Mouse (Mus musculus) hindbrain, embryonic 16.5 days (tissue): Measurements from ENCODE around the gene Ckap2. TPM values are rescaled to one million over a fixed set of nuclear protein-coding genes. Genes with fewer than 3 reads are reported as not detected.

ENCODE experiments used
- ATAC-seq: fragments of 200-750 bp; cut with Nextera tagmentation; 2 replicates; pipeline ENCODE4 v1.8.0; 2017; ENCODE audit warnings: moderate TSS enrichment, moderate library complexity
- H3K27ac ChIP-seq: fragments of 300-500 bp; sonication (generic); 2 replicates; pipeline ENCODE4 v1.5.1; 2014; ENCODE audit warnings: low read depth, mild to moderate bottlenecking, control low read depth, low read length, moderate library complexity
- H3K27me3 ChIP-seq: fragments of 300-500 bp; sonication (generic); replicated peaks from 2 replicates; pipeline ENCODE4 v1.6.1; 2014; ENCODE audit warnings: low read length; ENCODE audit not compliant: control insufficient read depth, insufficient read depth
- H3K36me3 ChIP-seq: fragments of 300-500 bp; sonication (generic); 2 replicates; pipeline ENCODE4 v1.6.1; 2014; ENCODE audit warnings: mild to moderate bottlenecking, low read length, moderate library complexity, mixed read lengths; ENCODE audit not compliant: control insufficient read depth, insufficient read depth
- H3K4me1 ChIP-seq: fragments of 300-500 bp; sonication (generic); 2 replicates; pipeline ENCODE4 v1.6.1; 2014; ENCODE audit warnings: low read depth, low read length; ENCODE audit not compliant: control insufficient read depth, insufficient read depth
- H3K4me2 ChIP-seq: fragments of 300-500 bp; sonication (generic); 2 replicates; pipeline ENCODE4 v1.6.1; 2014; ENCODE audit warnings: mild to moderate bottlenecking, low read length, control low read depth, moderate library complexity
- H3K4me3 ChIP-seq: fragments of 300-500 bp; sonication (generic); 2 replicates; pipeline ENCODE4 v1.5.1; 2014; ENCODE audit warnings: mild to moderate bottlenecking, low read length, control low read depth, moderate library complexity
- H3K9ac ChIP-seq: fragments of 300-500 bp; sonication (generic); 2 replicates; pipeline ENCODE4 v1.6.1; 2014; ENCODE audit warnings: low read depth, mild to moderate bottlenecking, control low read depth, low read length, moderate library complexity
- H3K9me3 ChIP-seq: fragments of 300-500 bp; sonication (generic); 2 replicates; pipeline ENCODE4 v1.6.1; 2014; ENCODE audit warnings: mild to moderate bottlenecking, low read length, moderate library complexity; ENCODE audit not compliant: control insufficient read depth
- WGBS: fragments of 180-500 bp; shearing (Covaris S2); extraction: QIAGEN DNeasy Blood & Tissue Kit; methylation state at CpG from one replicate; pipeline ENCODE4 v1.1.7; 2014; 5-methylcytosine and 5-hydroxymethylcytosine counted together
- polyA plus RNA-seq: library from polyadenylated mRNA; unstranded; fragments of >200 nt; fragmentation: Nextera tagmentation; extraction: Ambion mirVana; gene quantifications from 2 replicates; pipeline ENCODE4 v1.2.1, GENCODE M21; 2015

Ckap2 gene
- 12.8 and 15.5 TPM in 2 replicates for polyA plus RNA-seq

DNA sequence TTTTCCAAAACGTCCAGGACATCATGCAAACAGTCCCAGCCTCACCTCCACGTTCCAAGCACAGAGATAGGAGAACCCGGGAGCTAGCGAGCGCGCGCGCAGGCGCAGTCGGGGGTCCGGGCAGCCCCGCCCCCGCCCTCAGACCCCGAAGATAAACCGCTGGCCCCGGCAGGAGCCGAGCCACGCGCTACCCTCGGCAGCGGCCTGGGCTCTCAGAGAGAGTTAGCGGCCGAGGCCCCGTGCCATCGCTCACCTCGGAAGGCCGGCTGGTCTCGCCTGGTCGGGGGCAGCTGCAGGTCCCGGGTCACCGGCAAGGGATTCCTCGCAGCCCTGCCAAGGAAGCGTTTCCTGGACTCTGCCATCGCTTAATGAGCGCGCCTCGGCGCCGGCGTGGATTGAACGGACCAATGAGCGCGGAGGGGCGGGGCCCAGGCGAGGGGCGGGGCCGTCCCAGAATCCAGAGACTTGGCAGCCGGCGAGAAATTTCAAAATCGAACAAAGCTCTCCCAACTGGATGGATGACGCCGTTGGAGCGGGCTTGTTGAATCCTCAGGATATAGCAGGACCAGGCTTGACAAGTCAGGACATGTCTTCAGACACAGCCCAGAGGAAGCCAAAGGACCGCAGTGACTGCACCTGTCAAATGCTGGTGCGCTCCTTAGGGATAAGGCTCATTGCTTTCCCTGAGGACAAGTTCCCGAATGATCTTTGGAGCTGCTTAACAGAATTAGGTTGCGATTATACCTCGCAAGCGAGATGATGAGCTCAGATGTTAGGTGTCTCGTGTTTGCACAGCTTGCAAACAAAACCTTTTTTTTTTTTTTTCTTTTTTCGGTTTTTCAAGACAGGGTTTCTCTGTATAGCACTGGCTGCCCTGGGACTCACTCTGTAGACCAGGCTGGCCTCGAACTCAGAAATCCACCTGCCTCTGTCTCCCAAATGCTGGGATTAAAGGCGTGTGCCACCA lies at the start of gene Ckap2:
Gene Ckap2 (minus strand): TSS at position 389 of the 967 bp plus-strand sequence.
- H3K9ac ChIP-seq: peak within 1 kb of the TSS; percentile 82
- H3K9me3 ChIP-seq: no peaks in the 10 kb centered on the region
- H3K36me3 ChIP-seq: no peaks in the 10 kb centered on the region
- H3K4me1 ChIP-seq: peaks cover 5% of the 10 kb centered on the region
- peak within 1 kb of the TSS; percentile 90 for H3K4me3 ChIP-seq
- peak within 1 kb of the TSS; percentile 62 for H3K4me2 ChIP-seq
- WGBS: 3% methylated on average over 60 of the region's 63 CpGs
- H3K27ac ChIP-seq: peak within 1 kb of the TSS; percentile 84
- H3K27me3 ChIP-seq: no peaks in the 10 kb centered on the region
- peak; percentile 99 for ATAC-seq

- Histone ChIP-seq H3K27me3 (peaks cover 4% of the 10 kb centered on the region), H3K9ac (no peak overlapping the region), H3K4me1 (no peaks in the 10 kb centered on the region), H3K9me3 (no peaks in the 10 kb centered on the region), H3K4me3 (no peak overlapping the region; the same call in 1 of the 2 replicates), H3K36me3 (no peaks in the 10 kb centered on the region), H3K27ac (no peak overlapping the region), H3K4me2 (no peak overlapping the region)
- WGBS: 34% methylated on average over 7 of the region's 7 CpGs
- no peak for ATAC-seq
These were observed 43.0 kb upstream of the Ckap2 start for GRCm38 (mm10) chr8:22228621-22229020.

- H3K9ac ChIP-seq: peak within 1 kb of the TSS; percentile 62
- H3K36me3 ChIP-seq: no peaks in the 10 kb centered on the region
- peaks cover 4% of the 10 kb centered on the region for H3K27me3 ChIP-seq
- H3K27ac ChIP-seq: no peak within 1 kb of the TSS
- H3K4me3 ChIP-seq: peak within 1 kb of the TSS; percentile 54
- H3K4me2 ChIP-seq: peak within 1 kb of the TSS; percentile 96
- under 1% methylated on average over 33 of the region's 39 CpGs for WGBS
- no peaks in the 10 kb centered on the region for H3K4me1 ChIP-seq
- no peaks in the 10 kb centered on the region for H3K9me3 ChIP-seq
- peak; percentile 77 for ATAC-seq
These were observed 41.6 kb upstream of the Ckap2 start, which contains the start of gene Thsd1 for GRCm38 (mm10) chr8:22227061-22227877. Gene Thsd1 (plus strand): TSS chr8:22227313.

DNA sequence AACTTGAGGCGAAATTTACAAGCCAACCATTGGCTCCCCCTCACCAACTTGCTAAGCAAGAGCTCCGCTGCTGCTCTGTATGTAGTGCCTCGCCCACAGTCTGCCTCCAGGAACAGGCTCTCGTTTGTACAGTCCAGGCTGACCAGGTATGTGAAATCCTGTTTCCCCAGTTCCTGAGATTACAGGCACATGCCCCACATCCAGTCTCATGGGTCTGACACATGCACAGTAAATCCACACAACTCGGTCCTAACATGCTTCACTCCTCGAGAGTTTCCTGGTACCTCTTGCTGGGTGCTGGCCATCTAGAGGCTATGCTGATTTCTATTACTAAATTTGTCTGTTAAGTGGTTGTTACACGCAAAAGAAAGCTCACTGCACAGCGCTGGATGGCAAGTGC lies 40.7 kb upstream of the Ckap2 start:
- Histone ChIP-seq H3K27me3 (peaks cover 4% of the 10 kb centered on the region), H3K27ac (no peak overlapping the region), H3K4me2 (no peak overlapping the region)

DNA sequence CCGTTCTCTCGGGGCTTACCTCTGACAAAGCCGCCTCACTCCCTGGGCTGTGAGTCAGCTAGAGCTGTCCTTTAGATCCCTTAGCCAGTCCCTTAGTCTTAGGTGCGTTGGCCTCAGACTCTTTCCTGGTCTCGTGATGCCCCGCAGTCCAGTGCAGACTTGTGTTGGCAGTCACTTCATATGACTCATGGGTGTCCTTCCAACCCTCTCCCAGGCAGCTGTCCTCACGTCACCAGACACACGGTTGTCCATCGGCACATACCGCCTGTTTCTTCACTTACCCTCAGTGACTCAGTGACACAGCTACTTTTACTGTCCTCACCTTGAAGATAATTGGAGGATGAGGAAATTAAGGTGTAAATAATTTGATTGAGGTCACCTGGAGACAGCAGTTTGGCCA lies 29.2 kb upstream of the Ckap2 start:
- ATAC-seq: no peak
- H3K27ac ChIP-seq: no peak overlapping the region
- H3K4me1 ChIP-seq: no peaks in the 10 kb centered on the region
- no peak overlapping the region for H3K4me2 ChIP-seq
- H3K4me3 ChIP-seq: no peak overlapping the region
- WGBS: 96% methylated on average over 10 of the region's 10 CpGs
- no peak overlapping the region for H3K9ac ChIP-seq
- H3K27me3 ChIP-seq: no peaks in the 10 kb centered on the region
- H3K9me3 ChIP-seq: no peaks in the 10 kb centered on the region
- peaks cover 57% of the 10 kb centered on the region for H3K36me3 ChIP-seq

More for the DNA sequence above, 40.7 kb upstream of the Ckap2 start:
- Histone ChIP-seq H3K4me1 (no peaks in the 10 kb centered on the region), H3K9me3 (no peaks in the 10 kb centered on the region), H3K4me3 (no peak overlapping the region), H3K36me3 (no peaks in the 10 kb centered on the region), H3K9ac (no peak overlapping the region)
- WGBS: 71% methylated on average over 8 of the region's 8 CpGs
- ATAC-seq: no peak

GRCm38 (mm10) chr8:22209012-22209411 lies 23.4 kb upstream of the Ckap2 start:
- no peaks in the 10 kb centered on the region for H3K9me3 ChIP-seq
- WGBS: 73% methylated on average over 5 of the region's 5 CpGs
- H3K27me3 ChIP-seq: no peaks in the 10 kb centered on the region
- H3K36me3 ChIP-seq: peaks cover 34% of the 10 kb centered on the region
- no peak overlapping the region for H3K4me3 ChIP-seq
- H3K4me2 ChIP-seq: no peak overlapping the region
- no peak overlapping the region for H3K27ac ChIP-seq
- ATAC-seq: no peak
- H3K9ac ChIP-seq: no peak overlapping the region
- no peaks in the 10 kb centered on the region for H3K4me1 ChIP-seq

- Histone ChIP-seq H3K9me3 (no peaks in the 10 kb centered on the region), H3K27ac (no peak overlapping the region), H3K9ac (no peak overlapping the region), H3K4me2 (no peak overlapping the region), H3K4me3 (no peak overlapping the region), H3K36me3 (peaks cover 26% of the 10 kb centered on the region), H3K27me3 (no peaks in the 10 kb centered on the region), H3K4me1 (no peaks in the 10 kb centered on the region)
- ATAC-seq: no peak
- 84% methylated on average over 4 of the region's 4 CpGs for WGBS
These were observed 21.9 kb upstream of the Ckap2 start for GRCm38 (mm10) chr8:22207535-22207934.

- H3K4me2 ChIP-seq: no peak overlapping the region
- no peak overlapping the region for H3K9ac ChIP-seq
- H3K4me1 ChIP-seq: peaks cover under 1% of the 10 kb centered on the region
- peaks cover 14% of the 10 kb centered on the region for H3K36me3 ChIP-seq
- no peak overlapping the region for H3K27ac ChIP-seq
- H3K4me3 ChIP-seq: no peak overlapping the region
- H3K9me3 ChIP-seq: no peaks in the 10 kb centered on the region
- ATAC-seq: no peak
- no peaks in the 10 kb centered on the region for H3K27me3 ChIP-seq
- 96% methylated on average over 8 of the region's 8 CpGs for WGBS
These were observed 13.9 kb upstream of the Ckap2 start for GRCm38 (mm10) chr8:22199481-22199880.

- H3K27ac ChIP-seq: no peak overlapping the region
- no peaks in the 10 kb centered on the region for H3K27me3 ChIP-seq
- H3K4me3 ChIP-seq: no peak overlapping the region
- no peak overlapping the region for H3K4me2 ChIP-seq
- H3K9ac ChIP-seq: no peak overlapping the region
- peaks cover 14% of the 10 kb centered on the region for H3K36me3 ChIP-seq
- no peak for ATAC-seq
- WGBS: 89% methylated on average over 6 of the region's 6 CpGs
- peaks cover 6% of the 10 kb centered on the region for H3K4me1 ChIP-seq
- H3K9me3 ChIP-seq: no peaks in the 10 kb centered on the region
These were observed 12.3 kb upstream of the Ckap2 start for GRCm38 (mm10) chr8:22197914-22198313.
